Mouse (Mus musculus) thymus, adult 2 months (tissue): ENCODE data around the gene Nat8l. TPM values are rescaled to one million over a fixed set of nuclear protein-coding genes. Genes with fewer than 3 reads are reported as not detected.
"Not testable (repeated sequence)": the region's sequence is repeated elsewhere in the genome, so short reads cannot be mapped to it uniquely, and the experiment has no call there.

Experiments used
- DNase-seq: peaks from one replicate; pipeline ENCODE4 v3.0.0; 2021
- H3K27ac ChIP-seq: fragments of 200-500 bp; 2 replicates; pipeline ENCODE4 v1.5.1; 2012; ENCODE audit warnings: low read length, control low read depth; ENCODE audit not compliant: control insufficient read depth, insufficient read depth
- H3K27me3 ChIP-seq: fragments of 200-500 bp; 2 replicates; pipeline ENCODE4 v1.6.1; 2012; ENCODE audit warnings: mild to moderate bottlenecking, low read length, moderate library complexity, mixed read lengths; ENCODE audit not compliant: control insufficient read depth, insufficient read depth
- H3K36me3 ChIP-seq: fragments of 200-500 bp; 2 replicates; pipeline ENCODE4 v1.6.1; 2012; ENCODE audit warnings: mild to moderate bottlenecking, low read length, moderate library complexity; ENCODE audit not compliant: control insufficient read depth, insufficient read depth
- H3K4me1 ChIP-seq: fragments of 200-500 bp; replicated peaks from 2 replicates; pipeline ENCODE4 v1.6.1; 2012; ENCODE audit warnings: low read length; ENCODE audit not compliant: control insufficient read depth, insufficient read depth
- H3K4me3 ChIP-seq: fragments of 200-500 bp; 2 replicates; pipeline ENCODE4 v1.5.1; 2012; ENCODE audit warnings: mild to moderate bottlenecking, low read length, control low read depth, moderate library complexity; ENCODE audit not compliant: control insufficient read depth, insufficient read depth
- CTCF ChIP-seq: fragments of 200-500 bp; IDR thresholded peaks from 2 replicates; pipeline ENCODE4 v1.5.1; 2012; ENCODE audit warnings: mild to moderate bottlenecking, control low read depth, low read length, moderate library complexity, borderline replicate concordance; ENCODE audit not compliant: control insufficient read depth, poor library complexity, insufficient read depth; ENCODE audit errors: extremely low read depth
- POLR2A ChIP-seq: fragments of 200-500 bp; IDR thresholded peaks from 2 replicates; pipeline ENCODE4 v1.6.1; 2012; ENCODE audit warnings: mild to moderate bottlenecking, low read length, control low read depth, moderate library complexity; ENCODE audit not compliant: control insufficient read depth, poor library complexity, insufficient read depth; ENCODE audit errors: extremely low read depth
- WGBS: fragments of 180-500 bp; shearing (Covaris S2); methylation state at CpG from one replicate; pipeline ENCODE4 v1.1.7; 2018; 5-methylcytosine and 5-hydroxymethylcytosine counted together
- polyA plus RNA-seq: library from polyadenylated mRNA; depleted of rRNA; stranded (reverse); fragments of >200 nt; gene quantifications from 2 replicates; pipeline ENCODE4 v1.2.3, GENCODE M21; 2012; rRNA removed

Gene Nat8l
- 8.3 and 12.1 TPM in 2 replicates for polyA plus RNA-seq

GRCm38 (mm10) chr5:33995843-33996693 lies at the start of gene Nat8l:
TSS of gene Nat8l (plus strand) at chr5:33995984.
- peak; percentile 67 for DNase-seq
- under 1% methylated on average over 90 of the region's 90 CpGs for WGBS
- no peak within 1 kb of the TSS for H3K27ac ChIP-seq

DNA sequence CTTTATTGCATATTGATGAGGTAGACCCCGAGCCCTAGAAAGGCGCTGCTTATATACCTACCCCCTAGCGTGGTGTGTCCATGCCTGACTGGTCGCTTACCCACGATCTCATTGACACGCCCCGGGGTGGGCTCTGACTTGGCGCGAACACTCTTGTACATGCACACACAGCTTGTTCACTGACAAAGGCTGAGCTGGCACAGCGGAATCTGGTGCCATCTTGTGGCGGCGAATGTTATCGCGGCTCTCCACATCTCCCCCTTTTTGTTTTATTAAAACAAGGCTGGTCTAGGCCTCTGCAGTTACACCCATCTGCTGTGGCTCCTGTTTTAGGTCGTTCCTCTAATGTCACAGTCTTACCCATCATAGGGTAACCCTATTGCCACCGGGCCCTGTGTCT lies 48.7 kb upstream of the Nat8l start:
- H3K27me3 ChIP-seq, H3K4me1 ChIP-seq, H3K4me3 ChIP-seq, H3K27ac ChIP-seq, H3K36me3 ChIP-seq, DNase-seq: not testable (repeated sequence)
- WGBS = 90% methylated on average over 16 of the region's 16 CpGs

More at GRCm38 (mm10) chr5:33995843-33996693, at the start of gene Nat8l:
- H3K4me3 ChIP-seq = peak within 1 kb of the TSS; percentile 69
- peaks cover 18% of the 10 kb centered on the region for H3K4me1 ChIP-seq
- TF ChIP-seq CTCF (0 out of 2 replicates have a peak, but pooled peaks have one; percentile 22), POLR2A (no peak)
- peaks cover 20% of the 10 kb centered on the region for H3K27me3 ChIP-seq
- no peaks in the 10 kb centered on the region for H3K36me3 ChIP-seq

- WGBS = 94% methylated on average over 4 of the region's 4 CpGs
- Histone ChIP-seq H3K27ac (no peak overlapping the region), H3K36me3 (no peaks in the 10 kb centered on the region), H3K27me3 (no peaks in the 10 kb centered on the region), H3K4me1 (no peaks in the 10 kb centered on the region), H3K4me3 (no peak overlapping the region)
- DNase-seq = no peak
- TF ChIP-seq CTCF = no peak
- TF ChIP-seq POLR2A = no peak
Measured at GRCm38 (mm10) chr5:33948314-33948713, 47.5 kb upstream of the Nat8l start.

- TF ChIP-seq POLR2A (no peak), CTCF (no peak)
- no peak overlapping the region for H3K27ac ChIP-seq
- DNase-seq = no peak
- no peak overlapping the region for H3K4me3 ChIP-seq
- no peaks in the 10 kb centered on the region for H3K27me3 ChIP-seq
- no peaks in the 10 kb centered on the region for H3K36me3 ChIP-seq
- 91% methylated on average over 17 of the region's 17 CpGs for WGBS
- no peaks in the 10 kb centered on the region for H3K4me1 ChIP-seq
Measured at GRCm38 (mm10) chr5:33953471-33954185, 42.2 kb upstream of the Nat8l start.

DNA sequence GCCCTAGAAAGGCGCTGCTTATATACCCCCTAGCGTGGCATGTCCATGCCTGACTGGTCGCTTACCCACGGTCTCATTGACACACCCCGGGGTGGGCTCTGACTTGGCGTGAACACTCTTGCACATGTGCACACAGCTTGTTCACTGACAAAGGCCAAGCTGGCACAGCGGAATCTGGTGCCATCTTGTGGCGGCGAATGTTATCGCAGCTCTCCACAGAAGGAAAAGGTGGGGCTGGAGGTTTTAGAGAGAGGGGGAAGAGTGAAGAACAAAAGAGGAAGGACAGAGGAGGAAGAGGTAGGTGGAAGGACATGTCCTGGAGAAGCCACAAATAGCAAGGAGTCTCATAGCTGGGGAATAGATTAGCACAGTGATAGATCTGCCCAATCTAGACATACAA lies 41.4 kb upstream of the Nat8l start:
- Histone ChIP-seq H3K36me3 (no peaks in the 10 kb centered on the region), H3K4me1 (no peaks in the 10 kb centered on the region), H3K27me3 (no peaks in the 10 kb centered on the region), H3K27ac (no peak overlapping the region), H3K4me3 (no peak overlapping the region)
- no peak for TF ChIP-seq POLR2A
- peak; percentile 84; the same call in 1 of the 2 replicates for TF ChIP-seq CTCF
- peak; percentile 77 for DNase-seq
- WGBS = 61% methylated on average over 10 of the region's 10 CpGs

DNA sequence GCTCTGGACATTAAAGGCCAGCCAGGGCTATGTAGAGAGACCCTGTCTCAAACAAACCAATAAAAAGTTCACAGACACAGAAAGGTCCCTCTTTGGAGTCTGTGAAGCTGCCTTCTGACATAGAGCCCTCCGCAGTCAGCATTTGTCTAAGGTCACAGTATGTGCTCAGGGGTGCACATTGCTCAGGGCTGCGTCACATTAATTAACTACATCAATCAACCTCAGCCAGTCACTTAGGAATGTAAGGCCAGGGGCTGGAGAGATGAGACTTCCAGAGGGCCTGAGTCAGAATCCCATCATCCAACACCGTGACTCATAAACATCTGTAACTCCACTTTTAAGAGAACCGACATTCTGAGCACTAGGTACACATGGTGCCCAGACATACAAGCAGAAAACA lies 39.9 kb upstream of the Nat8l start:
- H3K27me3 ChIP-seq = no peaks in the 10 kb centered on the region
- WGBS = 96% methylated on average over 4 of the region's 4 CpGs
- H3K4me1 ChIP-seq = no peaks in the 10 kb centered on the region

More for the DNA sequence above, 39.9 kb upstream of the Nat8l start:
- Histone ChIP-seq H3K4me3 (no peak overlapping the region), H3K36me3 (no peaks in the 10 kb centered on the region), H3K27ac (no peak overlapping the region)
- DNase-seq = no peak
- TF ChIP-seq CTCF (no peak), POLR2A (no peak)
